Mouse (Mus musculus) gastrocnemius, postnatal 25 days (tissue): ENCODE data around the gene Itpr1. TPM values are rescaled to one million over a fixed set of nuclear protein-coding genes. Genes with fewer than 3 reads are reported as not detected.
A peak's percentile ranks its signal among the peaks of the same experiment; 100 is the strongest.

Source experiments
- DNase-seq: peaks from one replicate; pipeline ENCODE4 v3.0.0; 2022
- long read RNA-seq, 2 experiments: library from polyadenylated mRNA; stranded (forward); transcript quantifications; one replicate each; pipeline ENCODE4 v2.0.0; 2021
- total RNA-seq, 2 experiments: library from RNA; stranded (reverse); gene quantifications; 1 replicate in 1 of 2; 2 replicates in 1 of 2; pipeline ENCODE4 v1.2.3; 2021

Itpr1 gene
- total RNA-seq, result 10 to 100 TPM; 12.3 to 12.5 TPM
- long read RNA-seq, experiment 1, partial matches to known transcripts, result 2 of 12 reads
- long read RNA-seq, experiment 1, other reads (novel, unspliced or antisense), result 10 of 12 reads
- long read RNA-seq, experiment 2, partial matches to known transcripts, result 1 of 11 reads
- long read RNA-seq, experiment 2, other reads (novel, unspliced or antisense), result 10 of 11 reads

GRCm38 (mm10) chr6:108212881-108213295, at the start of gene Itpr1:
TSS of gene Itpr1 (plus strand) at chr6:108213096.
- peak; percentile 97 for DNase-seq

GRCm38 (mm10) chr6:108164935-108165334, 48.0 kb upstream of the Itpr1 start:
- DNase-seq, result no peak

- no peak for DNase-seq
These were observed 47.3 kb upstream of the Itpr1 start for GRCm38 (mm10) chr6:108165598-108165997.

GRCm38 (mm10) chr6:108167946-108168680, 44.8 kb upstream of the Itpr1 start:
- no peak for DNase-seq

- DNase-seq, result no peak
These were observed 44.2 kb upstream of the Itpr1 start for GRCm38 (mm10) chr6:108168723-108169122.

- DNase-seq, result no peak
These were observed 43.4 kb upstream of the Itpr1 start for GRCm38 (mm10) chr6:108169466-108169865.

GRCm38 (mm10) chr6:108172219-108172618, 40.7 kb upstream of the Itpr1 start:
- DNase-seq, result no peak

GRCm38 (mm10) chr6:108174181-108174580, 38.7 kb upstream of the Itpr1 start:
- no peak for DNase-seq

GRCm38 (mm10) chr6:108179087-108179486, 33.8 kb upstream of the Itpr1 start:
- DNase-seq, result no peak

GRCm38 (mm10) chr6:108184847-108185684, 27.8 kb upstream of the Itpr1 start, which contains the start of gene Sumf1:
TSS of gene Sumf1 (minus strand) at chr6:108185582.
- peak; percentile 77 for DNase-seq

GRCm38 (mm10) chr6:108185685-108186009, 27.2 kb upstream of the Itpr1 start:
- DNase-seq, result no peak

- DNase-seq, result no peak
These were observed 22.2 kb upstream of the Itpr1 start for GRCm38 (mm10) chr6:108190690-108191089.

- DNase-seq, result no peak
These were observed 20.3 kb upstream of the Itpr1 start for GRCm38 (mm10) chr6:108192632-108193031.

- DNase-seq, result no peak
These were observed 16.2 kb upstream of the Itpr1 start for GRCm38 (mm10) chr6:108196665-108197064.

- no peak for DNase-seq
These were observed 15.8 kb upstream of the Itpr1 start for GRCm38 (mm10) chr6:108197117-108197516.

GRCm38 (mm10) chr6:108198286-108198685, 14.6 kb upstream of the Itpr1 start:
- DNase-seq, result no peak

- DNase-seq, result no peak
These were observed 8.6 kb upstream of the Itpr1 start for GRCm38 (mm10) chr6:108204322-108204721.

GRCm38 (mm10) chr6:108206145-108206544, 6.8 kb upstream of the Itpr1 start:
- DNase-seq, result no peak

- no peak for DNase-seq
These were observed 5.9 kb upstream of the Itpr1 start for GRCm38 (mm10) chr6:108206914-108207566.

GRCm38 (mm10) chr6:108211896-108212880, 708 bp upstream of the Itpr1 start:
- DNase-seq, result no peak
